Mouse (Mus musculus) cerebellum, adult 9-11 months (tissue): ENCODE measurements at regions not wholly inside any gene's neighbourhood (a gene's known extent, or its start where the extent isn't known, plus 50 kb on each side); places are given as distances from the start of the nearest gene placed in this dataset.

Source experiments
- DNase-seq: peaks from one replicate; pipeline ENCODE4 v3.0.0; 2022

GRCm38 (mm10) chr1:88623040-88623439 lies 79.0 kb downstream of the Arl4c start:
- DNase-seq = no peak

DNA sequence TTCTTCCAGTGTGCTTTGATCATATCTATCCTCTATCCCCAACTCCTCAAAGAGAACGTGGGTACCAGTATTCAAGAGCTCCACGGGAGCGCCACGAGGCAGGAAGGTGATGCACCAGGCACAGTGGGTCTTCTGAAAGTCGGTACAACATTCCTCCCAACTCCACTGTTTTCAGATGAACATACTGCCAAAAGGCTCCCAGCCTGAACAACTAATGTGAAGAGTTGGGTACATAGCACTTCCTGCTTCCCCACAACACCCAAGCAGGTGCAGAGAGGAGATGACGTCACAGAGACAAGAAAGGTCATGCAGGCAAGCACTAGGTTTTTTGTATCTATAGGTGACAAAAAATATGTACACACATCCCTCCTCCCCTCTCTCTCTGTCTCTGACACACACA lies 79.7 kb downstream of the Arl4c start:
- no peak for DNase-seq

- DNase-seq = no peak
Measured at GRCm38 (mm10) chr1:88621214-88621613, 80.8 kb downstream of the Arl4c start.

DNA sequence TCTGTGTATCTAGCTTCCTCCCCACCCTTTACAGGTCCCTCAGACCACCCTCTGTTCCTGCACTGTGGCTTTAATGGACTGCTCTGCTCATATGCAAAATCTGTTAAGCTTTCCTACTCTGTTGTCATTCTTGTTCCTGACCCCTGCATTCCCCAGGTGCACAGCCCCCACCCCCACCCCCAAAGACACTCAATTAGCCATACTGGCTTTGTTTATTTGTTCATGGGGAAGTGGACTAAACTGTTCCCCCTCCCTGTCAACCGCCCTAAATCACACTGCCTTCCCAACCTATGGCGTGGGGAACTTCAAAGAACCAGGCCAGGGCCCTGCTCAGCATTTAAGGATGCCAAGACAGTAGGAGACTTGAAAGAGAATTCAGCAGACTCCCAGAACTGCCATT lies 89.0 kb downstream of the Arl4c start:
- no peak for DNase-seq

DNA sequence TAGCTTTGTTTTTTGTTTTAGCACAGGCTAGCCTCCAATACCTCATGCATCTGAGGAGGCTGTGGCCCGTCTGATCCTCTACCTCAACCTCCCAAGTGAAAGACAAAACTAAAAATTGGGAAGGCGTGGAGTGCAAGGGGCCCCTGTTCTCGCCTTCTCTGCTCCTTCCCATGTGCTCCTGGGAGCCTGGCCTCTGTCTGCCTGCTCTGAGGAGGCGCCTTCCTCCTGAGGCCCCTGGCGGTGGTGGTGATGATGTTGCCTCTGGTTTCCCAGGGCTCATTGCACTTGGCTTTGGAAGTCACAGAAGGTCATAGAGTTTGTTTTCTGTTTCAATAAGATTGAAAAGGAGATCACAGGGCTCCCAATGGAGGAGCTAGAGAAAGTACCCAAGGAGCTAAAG lies 90.8 kb downstream of the Arl4c start:
- DNase-seq = no peak

DNA sequence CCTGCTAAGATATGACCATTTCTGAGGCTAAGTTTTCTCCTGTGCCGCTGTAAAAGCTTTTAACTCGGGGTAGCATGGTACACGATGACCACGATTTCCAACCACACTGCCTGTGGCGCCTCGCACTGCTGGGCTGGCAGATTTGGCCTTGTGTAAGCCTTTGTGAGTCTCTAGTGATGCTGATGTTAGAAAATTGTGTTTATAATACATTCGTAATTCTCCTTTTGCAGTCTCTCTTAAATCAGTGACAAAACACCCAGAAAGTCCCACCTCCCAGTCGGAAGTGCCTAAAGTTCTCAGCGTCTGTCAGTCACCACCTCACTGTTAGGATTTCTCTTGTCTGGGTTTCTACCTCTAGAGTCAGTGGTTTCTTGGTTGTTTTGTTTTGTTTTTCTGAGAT lies 91.2 kb downstream of the Arl4c start:
- no peak for DNase-seq

GRCm38 (mm10) chr1:88608826-88609225 lies 93.2 kb downstream of the Arl4c start:
- DNase-seq = no peak

DNA sequence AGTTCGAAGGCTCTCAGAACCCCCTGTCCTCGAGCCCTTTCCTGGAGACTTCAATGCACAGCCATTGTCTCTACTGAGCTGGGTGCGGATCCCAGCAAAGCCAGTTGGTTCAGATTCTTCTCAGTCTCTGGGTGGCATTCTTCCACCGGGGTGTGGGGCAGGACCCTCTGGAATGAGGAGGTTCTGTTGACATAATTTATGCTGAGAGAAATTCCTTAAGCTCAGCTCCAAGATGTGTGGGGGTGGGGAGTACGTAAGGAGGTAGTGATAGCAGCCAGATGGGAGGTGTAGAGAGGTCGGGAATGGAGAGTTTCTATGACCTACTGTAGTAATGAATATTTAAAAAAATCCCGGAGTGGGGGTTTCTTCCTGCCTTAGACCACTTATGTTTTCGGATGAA lies 93.8 kb downstream of the Arl4c start:
- DNase-seq = no peak

GRCm38 (mm10) chr1:88605616-88606190 lies 95.8 kb upstream of the Glrp1 start:
- DNase-seq = no peak

- DNase-seq = peak; percentile 12
Measured at GRCm38 (mm10) chr1:88602241-88602640, 92.4 kb upstream of the Glrp1 start.

- no peak for DNase-seq
Measured at GRCm38 (mm10) chr1:88601801-88602200, 91.9 kb upstream of the Glrp1 start.

- no peak for DNase-seq
Measured at GRCm38 (mm10) chr1:88600145-88600544, 90.3 kb upstream of the Glrp1 start.

DNA sequence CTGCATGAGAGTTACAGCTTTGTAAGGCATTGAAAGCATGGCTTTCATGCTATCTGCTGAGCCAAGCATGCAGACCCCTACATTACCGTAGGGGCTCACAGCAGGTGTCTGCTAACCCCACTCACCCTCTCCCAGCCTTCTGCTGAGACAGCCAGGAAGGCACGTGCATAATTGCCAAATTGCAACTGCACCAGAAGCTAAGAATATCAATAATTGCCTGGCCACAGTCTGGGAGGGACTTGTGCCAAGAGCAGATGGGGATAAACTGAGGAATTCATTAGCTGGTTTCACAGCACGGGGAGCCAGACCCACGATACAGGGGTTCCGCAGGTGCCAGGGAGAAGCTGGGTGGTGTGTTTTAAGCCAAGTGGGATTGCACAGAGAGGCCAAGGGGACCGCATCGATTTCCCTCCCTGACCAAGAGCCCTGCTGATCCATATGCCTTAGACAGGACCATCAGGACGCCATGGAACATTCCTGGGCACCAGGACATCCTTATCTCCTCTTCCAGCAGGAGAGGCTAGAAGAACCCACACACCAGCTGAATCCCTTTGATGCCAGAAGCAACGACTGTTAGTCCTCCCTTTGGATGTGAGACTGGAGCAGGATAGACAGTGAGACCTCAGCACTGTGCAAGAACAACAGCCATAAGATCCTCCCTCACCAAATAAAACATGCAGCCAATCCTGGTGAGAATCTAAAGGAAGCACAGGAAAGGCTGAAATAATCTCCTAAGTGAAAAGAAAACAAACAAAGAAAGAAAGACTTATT lies 84.8 kb upstream of the Glrp1 start:
- DNase-seq = no peak

GRCm38 (mm10) chr1:88592036-88592435 lies 82.2 kb upstream of the Glrp1 start:
- DNase-seq = no peak

- no peak for DNase-seq
Measured at GRCm38 (mm10) chr1:88590802-88591380, 81.0 kb upstream of the Glrp1 start.

DNA sequence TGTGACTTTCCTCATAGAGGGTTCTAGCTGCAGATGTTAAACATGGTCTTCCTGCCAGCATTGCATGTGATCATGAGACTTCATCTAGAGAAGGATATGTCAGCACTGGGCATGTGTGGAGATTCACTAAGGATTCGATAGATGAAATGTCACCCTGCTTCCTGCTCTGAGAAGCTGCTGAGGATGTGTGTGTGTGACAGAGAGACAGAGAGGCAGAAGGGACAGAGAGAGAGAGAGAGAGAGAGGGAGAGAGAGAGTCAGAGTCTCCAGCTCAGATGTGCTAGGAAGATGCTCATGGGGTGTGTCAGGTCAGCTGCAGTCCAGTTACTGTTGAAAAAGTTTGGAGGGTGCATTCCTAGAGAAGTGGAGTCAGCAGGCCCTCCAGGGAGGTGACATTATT lies 78.9 kb upstream of the Glrp1 start:
- no peak for DNase-seq

- no peak for DNase-seq
Measured at GRCm38 (mm10) chr1:88586823-88587820, 77.3 kb upstream of the Glrp1 start.

- DNase-seq = no peak
Measured at GRCm38 (mm10) chr1:88586128-88586527, 76.3 kb upstream of the Glrp1 start.

GRCm38 (mm10) chr1:88584515-88585033 lies 74.7 kb upstream of the Glrp1 start:
- DNase-seq = no peak

DNA sequence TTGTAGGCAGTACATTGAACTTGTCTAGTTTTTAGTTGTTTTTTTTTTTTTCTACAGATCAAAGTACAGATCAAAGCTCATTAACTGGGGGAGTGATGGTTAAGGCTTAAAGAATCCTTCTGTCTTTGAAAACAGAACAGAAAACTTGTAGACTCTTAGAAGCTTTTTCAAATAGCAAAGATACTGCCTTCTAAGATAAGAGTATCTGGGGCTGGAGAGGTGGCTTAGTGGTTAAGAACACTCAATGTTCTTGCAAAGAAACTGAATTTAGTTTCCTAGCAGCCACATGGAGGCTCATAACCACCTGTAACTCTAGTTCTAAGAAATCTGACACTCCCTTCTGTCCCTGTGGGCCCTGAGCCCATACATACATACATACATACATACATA lies 68.4 kb upstream of the Glrp1 start:
- DNase-seq = no peak

DNA sequence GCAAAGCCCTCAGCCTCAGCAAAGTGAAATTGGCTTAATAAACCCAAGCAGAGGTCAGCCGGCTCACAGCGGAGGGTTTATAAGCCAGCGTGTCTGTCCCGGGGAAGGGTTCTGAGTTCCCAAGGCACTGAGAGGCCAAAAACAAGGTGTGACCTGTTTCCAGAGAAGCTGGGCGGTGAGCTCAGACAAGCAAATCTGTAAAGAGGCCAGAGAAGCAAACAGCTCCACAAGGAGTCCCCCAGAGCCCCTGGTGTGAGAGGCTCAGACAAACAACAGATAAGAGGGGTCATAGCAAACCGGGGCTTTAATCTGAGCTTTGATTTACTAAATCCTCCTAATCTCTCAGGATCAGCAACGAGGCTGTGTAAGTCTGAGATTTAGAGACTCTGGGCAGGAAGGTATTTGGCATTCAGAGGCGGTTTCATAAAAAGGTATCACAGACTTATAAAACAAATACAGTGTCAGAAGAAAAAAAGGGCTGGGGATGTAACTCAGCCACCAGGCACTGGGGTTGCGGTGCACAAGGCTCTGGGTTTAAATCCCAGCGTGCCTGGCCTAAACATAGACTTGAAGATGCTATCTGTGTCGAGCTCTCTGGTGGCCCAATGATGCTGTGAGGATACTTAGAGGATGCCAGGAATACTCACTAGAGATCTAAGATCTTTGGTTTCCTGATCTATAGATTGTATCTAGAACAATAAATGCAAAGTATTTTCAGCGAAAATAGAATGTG lies 67.8 kb upstream of the Glrp1 start:
- DNase-seq = no peak
